Mouse (Mus musculus) T-cell, adult 2 months (primary cell): ENCODE measurements around the gene Mrnip.
"Not testable (repeated sequence)": the region's sequence is repeated elsewhere in the genome, so short reads cannot be mapped to it uniquely, and the experiment has no call there.

Experiments
- DNase-seq: peaks from one replicate; pipeline ENCODE4 v3.0.0; 2022; ENCODE audit warnings: low spot score

Gene Mrnip

DNA sequence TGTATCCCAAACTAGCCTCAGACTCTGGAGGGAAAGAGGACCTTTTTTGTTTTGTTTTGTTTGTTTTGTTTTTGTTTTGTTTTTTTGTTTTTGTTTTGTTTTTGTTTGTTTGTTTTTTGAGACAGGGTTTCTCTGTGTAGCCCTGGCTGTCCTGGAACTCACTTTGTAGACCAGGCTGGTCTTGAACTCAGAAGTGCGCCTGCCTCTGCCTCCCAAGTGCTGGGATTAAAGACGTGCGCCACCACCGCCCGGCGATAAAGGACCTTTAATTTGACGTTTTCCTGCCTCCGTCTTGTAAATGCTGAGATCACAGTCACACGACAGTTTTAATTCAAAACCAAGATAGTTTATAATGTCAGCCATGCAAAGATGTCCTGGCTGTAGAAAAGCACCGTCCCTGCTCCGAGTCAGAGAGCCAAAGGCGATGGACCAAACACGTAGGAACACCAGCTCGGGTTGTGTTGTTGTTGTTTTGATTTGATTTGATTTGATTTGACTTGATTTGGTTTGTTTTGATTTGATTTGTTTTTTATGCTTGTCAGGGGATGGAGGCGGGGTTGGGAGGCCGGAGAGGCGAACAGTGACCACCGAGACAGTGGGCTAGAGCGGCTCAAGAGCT lies at the start of gene Mrnip:
Gene Mrnip (plus strand): TSS at position 334 of the 619 bp plus-strand sequence.
- not testable (repeated sequence) for DNase-seq

GRCm38 (mm10) chr11:50127781-50128180 lies 46.5 kb upstream of the Mrnip start:
- no peak for DNase-seq

DNA sequence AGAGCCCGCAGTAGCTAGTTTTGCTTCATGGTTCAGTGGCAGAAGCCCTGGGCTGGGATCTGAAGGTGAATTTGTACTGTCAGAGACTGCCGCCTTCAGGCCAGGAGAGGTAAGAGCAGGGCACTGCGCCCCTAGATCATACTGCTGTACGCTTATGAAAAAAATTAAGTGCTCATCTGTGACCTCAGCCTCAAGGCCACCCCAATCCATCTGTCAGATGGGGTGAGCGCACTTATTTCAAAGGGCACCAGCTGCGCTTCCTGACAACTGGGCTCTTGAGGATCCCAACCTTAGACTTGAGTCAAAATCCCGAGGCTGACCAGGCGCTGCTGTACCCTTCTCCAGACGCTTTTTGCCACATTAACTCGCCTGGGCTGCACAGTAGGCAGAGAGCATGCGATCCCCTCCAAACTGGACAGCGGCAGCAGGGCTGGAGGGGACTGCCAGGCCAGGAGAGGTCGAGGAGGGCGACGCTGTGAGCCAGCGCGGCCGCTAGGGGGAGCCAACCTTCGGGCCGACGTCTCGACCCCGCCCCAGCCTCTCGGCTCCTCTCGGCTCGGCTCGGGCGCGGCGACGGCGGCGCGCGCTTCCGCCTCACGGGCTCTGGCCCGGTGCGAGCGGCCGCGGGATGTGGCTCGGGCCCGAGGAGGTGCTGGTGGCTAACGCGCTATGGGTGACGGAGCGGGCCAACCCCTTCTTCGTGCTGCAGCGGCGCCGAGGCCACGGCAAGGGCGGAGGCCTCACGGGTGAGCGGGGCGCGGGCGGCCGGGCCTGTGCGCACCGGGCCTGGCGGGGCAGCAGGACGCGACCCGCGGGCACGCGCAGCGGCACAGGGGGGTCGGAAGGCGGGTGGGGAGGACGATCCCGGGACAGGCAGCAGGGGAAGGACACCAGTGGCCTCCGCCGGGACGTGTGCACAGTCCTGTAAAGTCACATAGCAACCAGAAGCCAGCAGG lies 43.2 kb upstream of the Mrnip start, which contains the start of gene Tbc1d9b:
Gene Tbc1d9b (plus strand): TSS at position 586 of the 956 bp plus-strand sequence.
- DNase-seq, result peak; percentile 85

- DNase-seq, result peak; percentile 29
Observed at GRCm38 (mm10) chr11:50131801-50132201, 42.4 kb upstream of the Mrnip start.

- no peak for DNase-seq
Observed at GRCm38 (mm10) chr11:50132265-50132664, 42.0 kb upstream of the Mrnip start.

DNA sequence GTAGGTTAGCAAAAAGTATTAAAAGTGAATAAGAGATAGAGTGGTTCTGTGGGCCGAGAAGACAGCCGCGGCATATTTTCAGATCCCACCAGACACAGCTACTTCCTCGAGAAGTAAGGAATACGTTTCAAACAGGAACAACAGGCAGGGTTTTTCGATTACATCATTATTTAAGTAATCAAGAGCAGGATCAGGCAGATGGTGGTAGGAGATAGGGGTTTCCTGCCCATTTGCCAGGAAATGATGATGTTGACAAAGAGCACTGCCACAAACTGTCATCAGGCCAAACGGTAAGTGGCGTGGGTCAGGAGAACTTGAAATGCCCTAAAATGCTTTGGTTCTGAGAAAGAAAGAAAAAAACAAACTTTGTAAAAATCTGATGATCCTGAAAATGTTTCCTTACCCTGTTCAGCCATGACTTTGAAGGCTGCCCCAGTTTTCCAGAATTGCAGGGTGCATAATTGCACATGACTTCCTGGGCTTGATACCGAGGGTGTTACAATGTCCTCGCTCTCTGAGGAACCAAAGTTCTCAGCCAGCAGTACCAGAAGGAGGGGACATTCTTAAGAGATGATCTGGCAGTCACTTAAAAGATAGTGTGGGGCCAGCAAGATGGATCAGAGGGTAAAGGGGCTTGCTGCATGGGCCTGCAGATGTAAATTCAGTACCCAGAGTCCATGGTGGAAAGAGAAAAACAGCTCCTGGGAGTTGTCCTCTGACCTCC lies 39.9 kb upstream of the Mrnip start:
- DNase-seq, result no peak

GRCm38 (mm10) chr11:50138206-50138822 lies 35.9 kb upstream of the Mrnip start:
- no peak for DNase-seq

- no peak for DNase-seq
Observed at GRCm38 (mm10) chr11:50139571-50139970, 34.7 kb upstream of the Mrnip start.

DNA sequence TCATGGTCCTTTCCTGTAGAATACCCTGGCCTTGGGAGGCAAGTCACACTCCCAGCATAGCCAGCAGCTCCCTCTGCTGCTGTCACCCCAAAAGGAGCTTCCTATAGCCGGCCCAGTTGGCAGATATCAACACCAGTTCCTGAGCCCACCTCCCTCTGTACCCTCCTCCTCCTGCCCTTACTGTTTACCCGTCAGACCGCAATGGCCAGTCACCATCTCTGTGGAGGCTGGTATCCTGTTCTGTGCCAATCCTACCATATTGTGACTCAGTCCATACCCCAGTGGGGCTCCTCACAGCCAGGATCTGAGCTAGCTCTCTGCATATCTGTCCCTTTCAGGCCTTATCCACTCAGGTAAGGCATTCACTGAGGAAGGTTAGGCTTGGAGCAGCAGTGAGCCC lies 28.7 kb upstream of the Mrnip start:
- no peak for DNase-seq

GRCm38 (mm10) chr11:50146121-50146520 lies 28.1 kb upstream of the Mrnip start:
- no peak for DNase-seq

DNA sequence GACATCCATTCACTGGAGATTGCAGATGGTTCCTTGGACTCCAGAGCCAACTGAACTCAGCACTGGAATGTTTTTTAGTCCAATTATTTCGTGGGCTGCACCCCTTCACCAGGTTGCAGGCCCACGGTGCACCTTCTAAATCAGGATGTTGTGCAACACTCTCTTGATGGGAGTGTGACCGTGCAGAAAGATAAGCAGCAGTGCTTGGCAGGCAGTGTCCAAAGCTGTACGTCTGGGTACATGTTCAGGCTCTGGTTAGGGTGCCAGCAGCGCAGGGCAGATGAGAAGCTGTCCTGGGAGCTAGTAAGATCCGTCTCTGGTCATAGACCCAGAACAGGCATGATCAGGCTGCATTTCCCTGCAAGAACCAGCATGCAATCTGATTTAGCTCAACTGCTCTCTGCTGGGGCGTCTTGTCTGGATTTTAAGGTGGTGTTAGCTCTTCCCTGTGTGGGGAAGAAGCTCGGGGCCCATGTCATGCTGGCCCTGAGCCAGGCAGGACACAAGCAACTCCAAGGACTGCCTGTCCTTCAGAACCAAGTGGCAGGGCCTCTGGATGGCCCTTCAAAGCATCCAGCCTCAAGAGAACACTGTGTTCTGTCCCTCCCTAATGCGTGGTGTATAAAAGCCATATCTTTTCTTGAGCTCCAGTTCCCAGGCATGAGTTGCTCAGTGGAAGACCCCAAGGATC lies 26.8 kb upstream of the Mrnip start:
- DNase-seq, result no peak

GRCm38 (mm10) chr11:50147958-50148476 lies 26.2 kb upstream of the Mrnip start:
- DNase-seq, result no peak

DNA sequence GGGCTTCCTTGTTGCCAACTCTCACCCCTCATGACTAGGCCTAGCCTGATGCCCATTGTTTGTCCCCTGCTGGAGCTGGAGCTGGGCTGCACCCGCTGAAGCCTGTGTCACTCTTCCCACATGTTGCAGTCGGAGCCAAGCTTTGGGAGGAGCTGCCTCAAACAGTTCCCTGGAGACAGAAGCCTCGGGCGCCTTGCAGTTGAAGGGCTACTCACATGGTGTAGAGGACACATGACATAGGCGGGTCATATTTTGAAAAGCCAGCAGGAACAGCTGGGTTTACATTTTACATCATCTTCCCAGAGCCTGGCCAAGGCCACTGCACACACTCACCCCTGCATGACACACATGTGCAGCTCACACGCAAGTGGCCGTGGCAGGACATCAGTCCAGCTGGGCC lies 25.0 kb upstream of the Mrnip start:
- DNase-seq, result no peak

- DNase-seq, result no peak
Observed at GRCm38 (mm10) chr11:50149603-50150150, 24.6 kb upstream of the Mrnip start.

GRCm38 (mm10) chr11:50151374-50151773 lies 22.9 kb upstream of the Mrnip start:
- DNase-seq, result no peak

DNA sequence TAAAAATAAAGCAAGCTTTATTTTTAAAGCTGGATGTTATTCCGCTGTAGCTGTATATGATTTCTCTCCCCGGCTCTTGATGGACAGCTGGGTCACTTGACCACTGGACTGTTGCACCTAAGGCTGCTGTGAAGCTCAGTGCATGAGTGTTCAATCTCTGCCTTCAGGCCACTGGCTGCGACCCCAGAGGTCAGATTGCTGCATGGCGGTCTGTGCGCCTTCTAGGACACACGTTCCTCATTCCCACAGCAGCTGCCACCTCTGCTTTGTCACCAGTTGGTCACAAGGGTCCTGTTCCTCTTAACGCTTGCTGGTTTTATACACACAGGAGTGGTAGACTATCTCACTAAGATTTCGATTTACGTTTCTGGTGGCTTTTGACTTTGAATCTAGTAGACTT lies 20.1 kb upstream of the Mrnip start:
- DNase-seq, result no peak

DNA sequence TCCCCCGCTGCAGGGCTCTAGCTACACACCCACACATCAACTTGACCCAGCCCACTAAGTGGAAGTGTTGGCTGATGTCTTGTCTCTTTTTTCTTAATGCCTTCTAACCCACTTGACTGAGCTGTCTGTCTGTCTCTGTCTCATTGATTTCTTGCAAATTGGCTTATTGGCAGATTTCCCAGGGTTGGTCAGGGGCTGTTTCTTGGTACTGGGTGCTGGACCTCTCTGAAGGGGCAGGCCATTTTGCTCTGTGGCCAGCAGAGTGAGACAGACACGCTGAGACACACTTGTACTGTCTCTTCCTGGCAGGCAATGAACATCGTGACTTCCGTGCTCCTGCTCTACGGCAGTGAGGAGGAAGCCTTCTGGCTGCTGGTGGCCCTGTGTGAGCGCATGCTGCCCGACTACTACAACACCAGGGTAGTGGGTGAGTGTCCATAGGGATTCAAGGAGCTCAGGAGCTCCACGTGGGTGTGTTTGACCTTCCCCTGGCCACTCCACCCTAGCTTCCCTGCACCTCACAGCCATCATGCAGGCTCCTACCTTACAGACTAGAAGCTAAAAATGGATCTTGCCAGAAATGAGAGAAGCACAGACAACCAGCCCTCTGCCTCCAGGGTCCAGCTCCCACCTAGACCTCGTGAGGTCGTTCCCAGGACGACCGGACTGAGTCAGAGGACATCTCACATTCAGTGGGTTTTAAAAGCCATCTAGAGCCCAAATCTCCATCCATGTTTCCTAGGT lies 19.3 kb upstream of the Mrnip start:
- DNase-seq, result no peak

- DNase-seq, result no peak
Observed at GRCm38 (mm10) chr11:50155785-50156184, 18.5 kb upstream of the Mrnip start.

DNA sequence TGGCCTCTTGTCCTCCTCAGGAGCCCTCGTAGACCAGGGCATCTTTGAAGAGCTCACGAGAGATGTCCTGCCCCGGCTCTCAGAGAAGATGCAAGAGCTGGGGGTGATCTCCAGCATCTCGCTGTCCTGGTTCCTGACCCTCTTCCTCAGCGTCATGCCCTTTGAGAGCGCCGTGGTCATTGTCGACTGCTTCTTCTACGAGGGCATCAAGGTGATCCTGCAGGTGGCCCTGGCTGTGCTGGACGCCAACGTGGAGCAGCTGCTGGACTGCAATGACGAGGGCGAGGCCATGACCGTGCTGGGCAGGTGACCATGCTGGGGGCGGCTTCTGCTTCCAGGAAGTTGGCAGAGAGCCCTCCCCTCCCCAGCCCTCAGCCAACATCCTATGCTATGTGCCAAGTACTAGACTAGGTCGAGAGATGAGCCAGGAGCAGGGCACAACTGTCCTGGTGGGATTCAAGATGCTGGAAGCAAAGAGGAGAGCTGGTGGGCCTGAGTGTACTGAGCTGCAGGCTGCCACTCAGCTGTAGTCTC lies 17.5 kb upstream of the Mrnip start:
- no peak for DNase-seq

GRCm38 (mm10) chr11:50158346-50158745 lies 15.9 kb upstream of the Mrnip start:
- no peak for DNase-seq
